Mouse (Mus musculus) stomach, embryonic 16.5 days (tissue): ENCODE results near the gene Ttc41. TPM values are rescaled to one million over a fixed set of nuclear protein-coding genes. Genes with fewer than 3 reads are reported as not detected.

Experiments
- ATAC-seq: fragments of 200-750 bp; cut with Nextera tagmentation; 2 replicates; pipeline ENCODE4 v1.8.0; 2017; ENCODE audit warnings: moderate number of reproducible peaks, moderate TSS enrichment; ENCODE audit not compliant: insufficient read depth, low FRiP score
- H3K27ac ChIP-seq: fragments of 300-500 bp; sonication (generic); 2 replicates; pipeline ENCODE4 v1.5.1; 2014; ENCODE audit warnings: low read length
- H3K27me3 ChIP-seq: fragments of 300-500 bp; sonication (generic); 2 replicates; pipeline ENCODE4 v1.6.1; 2014; ENCODE audit warnings: low read length, control low read depth, mixed read lengths; ENCODE audit not compliant: control insufficient read depth, insufficient read depth
- H3K36me3 ChIP-seq: fragments of 300-500 bp; sonication (generic); 2 replicates; pipeline ENCODE4 v1.6.1; 2014; ENCODE audit warnings: low read length; ENCODE audit not compliant: control insufficient read depth, insufficient read depth
- H3K4me1 ChIP-seq: fragments of 300-500 bp; sonication (generic); 2 replicates; pipeline ENCODE4 v1.6.1; 2014; ENCODE audit warnings: low read length, control low read depth, mixed read lengths; ENCODE audit not compliant: control insufficient read depth, insufficient read depth
- H3K4me2 ChIP-seq: fragments of 300-500 bp; sonication (generic); 2 replicates; pipeline ENCODE4 v1.6.1; 2014; ENCODE audit warnings: low read depth, low read length, mixed read lengths
- H3K4me3 ChIP-seq: fragments of 300-500 bp; sonication (generic); replicated peaks from 2 replicates; pipeline ENCODE4 v1.5.1; 2014; ENCODE audit warnings: mild to moderate bottlenecking, low read length
- H3K9ac ChIP-seq: fragments of 300-500 bp; sonication (generic); 2 replicates; pipeline ENCODE4 v1.6.1; 2014; ENCODE audit warnings: low read length
- H3K9me3 ChIP-seq: fragments of 300-500 bp; sonication (generic); replicated peaks from 2 replicates; pipeline ENCODE4 v1.6.1; 2016; ENCODE audit warnings: low read length, control low read depth; ENCODE audit not compliant: control insufficient read depth
- WGBS: fragments of 180-500 bp; shearing (Covaris S2); extraction: QIAGEN DNeasy Blood & Tissue Kit; methylation state at CpG from one replicate; pipeline ENCODE4 v1.1.7; 2014; 5-methylcytosine and 5-hydroxymethylcytosine counted together
- polyA plus RNA-seq: library from polyadenylated mRNA; unstranded; fragments of >200 nt; fragmentation: Nextera tagmentation; extraction: Ambion mirVana; gene quantifications from 2 replicates; pipeline ENCODE4 v1.2.1, GENCODE M21; 2015

Gene Ttc41
- polyA plus RNA-seq, 1 experiment from 2014 or later, result 0.79 TPM

- no peaks in the 10 kb centered on the region for H3K36me3 ChIP-seq
- no peaks in the 10 kb centered on the region for H3K9me3 ChIP-seq
- WGBS, result 57% methylated on average over 3 of the region's 3 CpGs
- H3K9ac ChIP-seq, result no peak overlapping the region
- no peak for ATAC-seq
- no peaks in the 10 kb centered on the region for H3K27me3 ChIP-seq
- H3K27ac ChIP-seq, result no peak overlapping the region
- no peak overlapping the region for H3K4me2 ChIP-seq
- no peaks in the 10 kb centered on the region for H3K4me1 ChIP-seq
- H3K4me3 ChIP-seq, result no peak overlapping the region
Measured at GRCm38 (mm10) chr10:86762384-86762730, 56.7 kb downstream of the Ttc41 start.

GRCm38 (mm10) chr10:86763672-86764071 lies 58.1 kb downstream of the Ttc41 start, which contains the start of gene Gm49358:
Gene Gm49358 (plus strand): TSS chr10:86763972.
- Histone ChIP-seq H3K4me3 (no peak within 1 kb of the TSS), H3K4me1 (no peaks in the 10 kb centered on the region), H3K27ac (no peak within 1 kb of the TSS), H3K27me3 (no peaks in the 10 kb centered on the region), H3K9me3 (no peaks in the 10 kb centered on the region), H3K4me2 (no peak within 1 kb of the TSS), H3K36me3 (no peaks in the 10 kb centered on the region), H3K9ac (no peak within 1 kb of the TSS)
- 62% methylated on average over 5 of the region's 5 CpGs for WGBS
- ATAC-seq, result no peak

- Histone ChIP-seq H3K36me3 (no peaks in the 10 kb centered on the region), H3K4me1 (no peaks in the 10 kb centered on the region), H3K9ac (no peak overlapping the region), H3K9me3 (no peaks in the 10 kb centered on the region), H3K4me3 (no peak overlapping the region), H3K4me2 (no peak overlapping the region), H3K27ac (no peak overlapping the region), H3K27me3 (no peaks in the 10 kb centered on the region)
- ATAC-seq, result no peak
- 88% methylated on average over 4 of the region's 4 CpGs for WGBS
Measured at GRCm38 (mm10) chr10:86765344-86765966, 59.8 kb downstream of the Ttc41 start.

- no peak overlapping the region for H3K27ac ChIP-seq
Measured at GRCm38 (mm10) chr10:86769216-86769615, 63.6 kb downstream of the Ttc41 start.

GRCm38 (mm10) chr10:86769797-86770196 lies 64.2 kb downstream of the Ttc41 start:
- no peak overlapping the region for H3K9ac ChIP-seq
- ATAC-seq, result 0 out of 2 replicates have a peak, but pooled peaks have one; percentile 17
- no peak overlapping the region for H3K27ac ChIP-seq
- no peak overlapping the region for H3K4me2 ChIP-seq
- no peaks in the 10 kb centered on the region for H3K9me3 ChIP-seq
- H3K4me3 ChIP-seq, result no peak overlapping the region
- no peaks in the 10 kb centered on the region; the same call in 1 of the 2 replicates for H3K4me1 ChIP-seq
- 40% methylated on average over 4 of the region's 4 CpGs for WGBS
- H3K27me3 ChIP-seq, result no peaks in the 10 kb centered on the region
- H3K36me3 ChIP-seq, result no peaks in the 10 kb centered on the region

More at GRCm38 (mm10) chr10:86769216-86769615, 63.6 kb downstream of the Ttc41 start:
- Histone ChIP-seq H3K27me3 (no peaks in the 10 kb centered on the region), H3K9ac (no peak overlapping the region), H3K4me1 (no peaks in the 10 kb centered on the region; the same call in 1 of the 2 replicates), H3K9me3 (no peaks in the 10 kb centered on the region), H3K4me3 (no peak overlapping the region), H3K36me3 (no peaks in the 10 kb centered on the region), H3K4me2 (no peak overlapping the region)
- no peak for ATAC-seq
- WGBS, result 54% methylated on average over 5 of the region's 5 CpGs

- Histone ChIP-seq H3K4me2 (no peak overlapping the region), H3K9ac (no peak overlapping the region), H3K9me3 (no peaks in the 10 kb centered on the region), H3K4me3 (no peak overlapping the region), H3K4me1 (no peaks in the 10 kb centered on the region; the same call in 1 of the 2 replicates), H3K36me3 (no peaks in the 10 kb centered on the region), H3K27ac (no peak overlapping the region), H3K27me3 (no peaks in the 10 kb centered on the region)
- 80% methylated on average over 5 of the region's 5 CpGs for WGBS
- no peak for ATAC-seq
Measured at GRCm38 (mm10) chr10:86771701-86772100, 66.1 kb downstream of the Ttc41 start.

- Histone ChIP-seq H3K4me2 (no peak overlapping the region), H3K9ac (no peak overlapping the region), H3K27me3 (no peaks in the 10 kb centered on the region), H3K27ac (no peak overlapping the region), H3K9me3 (no peaks in the 10 kb centered on the region), H3K36me3 (no peaks in the 10 kb centered on the region), H3K4me3 (no peak overlapping the region), H3K4me1 (no peaks in the 10 kb centered on the region; the same call in 1 of the 2 replicates)
- WGBS, result 49% methylated on average over 6 of the region's 6 CpGs
- ATAC-seq, result no peak
Measured at GRCm38 (mm10) chr10:86772231-86772631, 66.6 kb downstream of the Ttc41 start.

- Histone ChIP-seq H3K4me3 (no peak overlapping the region), H3K9me3 (no peaks in the 10 kb centered on the region), H3K27ac (no peak overlapping the region), H3K9ac (no peak overlapping the region), H3K4me1 (no peaks in the 10 kb centered on the region; the same call in 1 of the 2 replicates), H3K36me3 (no peaks in the 10 kb centered on the region), H3K4me2 (no peak overlapping the region), H3K27me3 (no peaks in the 10 kb centered on the region)
- WGBS, result 39% methylated on average over 4 of the region's 4 CpGs
- no peak for ATAC-seq
Measured at GRCm38 (mm10) chr10:86773360-86773759, 67.7 kb downstream of the Ttc41 start.

GRCm38 (mm10) chr10:86776281-86776680 lies 70.7 kb downstream of the Ttc41 start:
- Histone ChIP-seq H3K9me3 (no peaks in the 10 kb centered on the region), H3K36me3 (no peaks in the 10 kb centered on the region), H3K27ac (no peak overlapping the region), H3K9ac (no peak overlapping the region), H3K4me1 (peaks cover 8% of the 10 kb centered on the region), H3K27me3 (no peaks in the 10 kb centered on the region), H3K4me3 (no peak overlapping the region), H3K4me2 (no peak overlapping the region)
- no peak for ATAC-seq
- 47% methylated on average over 9 of the region's 9 CpGs for WGBS
